10 mouse cellular contexts compared by ENCODE assay signal in genomic region chr10:69796421-69796886, GRCm38 (mm10).
DNase-seq lines count a peak whose midpoint lies in the region; ATAC-seq and TF ChIP-seq lines count a peak whose summit lies in the region.
"Had no signal": no experiment of that assay in that cellular context is flagged by ENCODE, and none has a peak within 500 bp of the region (broad histone marks: within the 10 kb centered on the region; RNA-seq: fewer than 3 reads in every experiment).

No protein-coding gene starts in this region.

- no peak overlapping the region for H3K4me2 ChIP-seq in forebrain, embryonic 13.5 days
- no peak overlapping the region for H3K4me2 ChIP-seq in forebrain, embryonic 11.5 days (ENCODE audit: low read depth, low read length, severe bottlenecking)

- peak; percentile 51; the same call in 1 of the 2 replicates for ATAC-seq in forebrain, embryonic 13.5 days
- ATAC-seq in forebrain, embryonic 11.5 days (replicated peaks; ENCODE audit: low FRiP score) = no peak
- ATAC-seq in common myeloid progenitor, adult 5-6 weeks (replicated peaks; ENCODE audit: low read depth, poor library complexity, severe bottlenecking) = peak; percentile 94
- ATAC-seq: intestine, embryonic 16.5 days had no signal

- TF ChIP-seq POLR2A in kidney, adult 2 months (IDR thresholded peaks at IDR 0.05; ENCODE audit: low read depth, low read length) = no peak

- H3K27ac ChIP-seq in forebrain, embryonic 13.5 days = peak overlapping the region; percentile 6; the same call in 1 of the 2 replicates
- H3K27ac ChIP-seq in forebrain, embryonic 11.5 days (ENCODE audit: low read depth, low read length) = no peak overlapping the region
- no peak overlapping the region for H3K27ac ChIP-seq in kidney, adult 2 months (ENCODE audit: insufficient read depth, low read depth, low read length)

- no peak for DNase-seq in forebrain, embryonic 11.5 days (ENCODE audit: low spot score)
- peak; percentile 5 for DNase-seq in kidney, adult 2 months
- DNase-seq in kidney, adult 9 months = no peak
- peak; percentile 59 for DNase-seq in MN1 (ENCODE audit: low spot score)
- no peak for DNase-seq in adrenal gland, postnatal 25 days
- DNase-seq in testis, postnatal 14 days (ENCODE audit: low spot score) = no peak
- DNase-seq: lung, postnatal 4 days had no signal

- H3K27me3 ChIP-seq in forebrain, embryonic 13.5 days = no peaks in the 10 kb centered on the region
- H3K27me3 ChIP-seq in forebrain, embryonic 11.5 days (ENCODE audit: control insufficient read depth, insufficient read depth, low read length) = no peaks in the 10 kb centered on the region
- H3K27me3 ChIP-seq in kidney, adult 2 months (replicated peaks; ENCODE audit: control insufficient read depth, insufficient read depth, low read length) = no peaks in the 10 kb centered on the region

- no peak for TF ChIP-seq CTCF in kidney, adult 2 months (conservative IDR thresholded peaks at IDR 0.05; ENCODE audit: insufficient read depth, insufficient read length, low read depth, low read length)

- H3K9ac ChIP-seq in forebrain, embryonic 13.5 days = no peak overlapping the region
- H3K9ac ChIP-seq in forebrain, embryonic 11.5 days (ENCODE audit: low read length) = no peak overlapping the region

- no peaks in the 10 kb centered on the region for H3K36me3 ChIP-seq in forebrain, embryonic 13.5 days (ENCODE audit: poor library complexity, severe bottlenecking)
- no peaks in the 10 kb centered on the region for H3K36me3 ChIP-seq in forebrain, embryonic 11.5 days (ENCODE audit: control insufficient read depth, insufficient read depth, low read length)
- H3K36me3 ChIP-seq in kidney, adult 2 months (ENCODE audit: control insufficient read depth, insufficient read depth, low read length) = no peaks in the 10 kb centered on the region

- 54% methylated on average over 8 of the region's 8 CpGs for WGBS in forebrain, embryonic 13.5 days
- 81% methylated on average over 8 of the region's 8 CpGs for WGBS in forebrain, embryonic 11.5 days
- WGBS in kidney, adult 2 months = 35% methylated on average over 8 of the region's 8 CpGs

- no peaks in the 10 kb centered on the region for H3K9me3 ChIP-seq in forebrain, embryonic 13.5 days (replicated peaks)
- H3K9me3 ChIP-seq in forebrain, embryonic 11.5 days (ENCODE audit: control insufficient read depth, low read length) = no peaks in the 10 kb centered on the region

- peaks cover 17% of the 10 kb centered on the region for H3K4me1 ChIP-seq in forebrain, embryonic 13.5 days
- H3K4me1 ChIP-seq in forebrain, embryonic 11.5 days (replicated peaks; ENCODE audit: control insufficient read depth, insufficient read depth, low read length) = no peaks in the 10 kb centered on the region
- H3K4me1 ChIP-seq in kidney, adult 2 months (ENCODE audit: control insufficient read depth, insufficient read depth, low read length) = no peaks in the 10 kb centered on the region

- H3K4me3 ChIP-seq in forebrain, embryonic 13.5 days = no peak overlapping the region
- no peak overlapping the region for H3K4me3 ChIP-seq in forebrain, embryonic 11.5 days (ENCODE audit: low read depth, low read length)
- no peak overlapping the region for H3K4me3 ChIP-seq in kidney, adult 2 months (ENCODE audit: insufficient read depth, low read depth, low read length)

Comparison
In these comparisons a context has a peak if more than half of its experiments do, and no peak if none do; other contexts are left out.
1. DNase-seq: peak in kidney, adult 2 months (single experiment) and MN1 (single experiment); none in forebrain, embryonic 11.5 days (single experiment), kidney, adult 9 months (single experiment), adrenal gland, postnatal 25 days (single experiment) and testis, postnatal 14 days (single experiment).